Mouse (Mus musculus) granulocyte monocyte progenitor cell, adult 5-6 weeks (primary cell): ENCODE measurements around the gene Proz. TPM values are rescaled to one million over a fixed set of nuclear protein-coding genes. Genes with fewer than 3 reads are reported as not detected.

Source experiments
- ATAC-seq: replicated peaks from 2 replicates; pipeline ENCODE4 v1.8.0; 2016; ENCODE audit warnings: mild to moderate bottlenecking, moderate TSS enrichment, inconsistent platforms; ENCODE audit not compliant: poor library complexity, severe bottlenecking
- total RNA-seq, 2 experiments: library from RNA; stranded (forward) in 1 of 2; stranded (reverse) in 1 of 2; fragments of 200-712, 200-1000 nt in 1 of 2; fragments of >200 nt in 1 of 2; fragmentation: Nextera tagmentation in 1 of 2; gene quantifications; 2 replicates each; pipeline ENCODE4 v1.2.3; 2014 to 2017

Gene Proz
- total RNA-seq (2014; fragmentation: Nextera tagmentation) (not detected in 2 replicates), total RNA-seq (2017) (0.09 and 0.21 TPM in 2 replicates)

GRCm38 (mm10) chr8:13060441-13061150 lies at the start of gene Proz:
Gene Proz, plus strand, starts transcription at chr8:13060914.
- ATAC-seq, result no peak

GRCm38 (mm10) chr8:13019560-13019959 lies 41.2 kb upstream of the Proz start:
- ATAC-seq, result no peak

- ATAC-seq, result peak; percentile 86
Observed at GRCm38 (mm10) chr8:13021830-13022229, 38.9 kb upstream of the Proz start.

- ATAC-seq, result no peak
Observed at GRCm38 (mm10) chr8:13025487-13026224, 35.1 kb upstream of the Proz start, which contains the start of gene F7. Gene F7, plus strand, starts transcription at chr8:13026034.

GRCm38 (mm10) chr8:13027615-13028014 lies 33.1 kb upstream of the Proz start:
- ATAC-seq, result peak; percentile 70

GRCm38 (mm10) chr8:13028482-13028881 lies 32.2 kb upstream of the Proz start:
- peak; percentile 75 for ATAC-seq

- peak; percentile 58 for ATAC-seq
Observed at GRCm38 (mm10) chr8:13036346-13036812, 24.3 kb upstream of the Proz start.

GRCm38 (mm10) chr8:13037015-13037414 lies 23.7 kb upstream of the Proz start, which contains the start of gene F10:
Gene F10, plus strand, starts transcription at chr8:13037308.
- ATAC-seq, result peak; percentile 64

GRCm38 (mm10) chr8:13037569-13037968 lies 23.1 kb upstream of the Proz start:
- ATAC-seq, result peak; percentile 1; the same call in 1 of the 2 replicates

- peak; percentile 59 for ATAC-seq
Observed at GRCm38 (mm10) chr8:13039054-13039453, 21.7 kb upstream of the Proz start.

GRCm38 (mm10) chr8:13041459-13041858 lies 19.3 kb upstream of the Proz start:
- ATAC-seq, result no peak

GRCm38 (mm10) chr8:13047652-13048051 lies 13.1 kb upstream of the Proz start:
- ATAC-seq, result no peak

- ATAC-seq, result no peak
Observed at GRCm38 (mm10) chr8:13050550-13050949, 10.2 kb upstream of the Proz start.

GRCm38 (mm10) chr8:13057351-13057750 lies 3.4 kb upstream of the Proz start:
- no peak for ATAC-seq

GRCm38 (mm10) chr8:13063112-13063511 lies 2.4 kb downstream of the Proz start:
- ATAC-seq, result 0 out of 2 replicates have a peak, but pooled peaks have one; percentile 19

GRCm38 (mm10) chr8:13073255-13073654 lies 12.5 kb downstream of the Proz start:
- no peak for ATAC-seq

- ATAC-seq, result peak; percentile 96
Observed at GRCm38 (mm10) chr8:13075044-13075443, 14.3 kb downstream of the Proz start.

GRCm38 (mm10) chr8:13075579-13075978 lies 14.9 kb downstream of the Proz start:
- 0 out of 2 replicates have a peak, but pooled peaks have one; percentile 8 for ATAC-seq

GRCm38 (mm10) chr8:13077542-13077941 lies 16.8 kb downstream of the Proz start:
- no peak for ATAC-seq

GRCm38 (mm10) chr8:13104691-13105086 lies 44.0 kb downstream of the Proz start:
- ATAC-seq, result peak; percentile 59
